Mouse (Mus musculus) adrenal gland, adult 18-20 months (tissue): ENCODE data around the gene Serpinf1. TPM values are rescaled to one million over a fixed set of nuclear protein-coding genes. Genes with fewer than 3 reads are reported as not detected.

Source experiments
- DNase-seq, 2 experiments: peaks; one replicate each; pipeline ENCODE4 v3.0.0; 2021 to 2022; ENCODE audit warnings: low spot score in 2 of 2
- long read RNA-seq, 2 experiments: library from polyadenylated mRNA; stranded (forward); transcript quantifications; one replicate each; pipeline ENCODE4 v2.0.0; 2021
- total RNA-seq, 2 experiments: library from RNA; stranded (reverse); gene quantifications; 1 replicate in 1 of 2; 2 replicates in 1 of 2; pipeline ENCODE4 v1.2.3; 2021

Serpinf1 gene
- 10 to 100 TPM; 13.7 to 28.0 TPM for total RNA-seq
- long read RNA-seq, experiment 1, transcript Serpinf1-201 (8 exons, 1,832 nt), result major isoform, 8 of 9 reads
- long read RNA-seq, experiment 1, partial matches to known transcripts, result 1 of 9 reads
- long read RNA-seq, experiment 1, other reads (novel, unspliced or antisense), result 0 of 9 reads
- long read RNA-seq, experiment 2, transcript Serpinf1-201 (8 exons, 1,832 nt), result major isoform, 10 of 11 reads
- long read RNA-seq, experiment 2, partial matches to known transcripts, result 1 of 11 reads
- long read RNA-seq, experiment 2, other reads (novel, unspliced or antisense), result 0 of 11 reads

DNA sequence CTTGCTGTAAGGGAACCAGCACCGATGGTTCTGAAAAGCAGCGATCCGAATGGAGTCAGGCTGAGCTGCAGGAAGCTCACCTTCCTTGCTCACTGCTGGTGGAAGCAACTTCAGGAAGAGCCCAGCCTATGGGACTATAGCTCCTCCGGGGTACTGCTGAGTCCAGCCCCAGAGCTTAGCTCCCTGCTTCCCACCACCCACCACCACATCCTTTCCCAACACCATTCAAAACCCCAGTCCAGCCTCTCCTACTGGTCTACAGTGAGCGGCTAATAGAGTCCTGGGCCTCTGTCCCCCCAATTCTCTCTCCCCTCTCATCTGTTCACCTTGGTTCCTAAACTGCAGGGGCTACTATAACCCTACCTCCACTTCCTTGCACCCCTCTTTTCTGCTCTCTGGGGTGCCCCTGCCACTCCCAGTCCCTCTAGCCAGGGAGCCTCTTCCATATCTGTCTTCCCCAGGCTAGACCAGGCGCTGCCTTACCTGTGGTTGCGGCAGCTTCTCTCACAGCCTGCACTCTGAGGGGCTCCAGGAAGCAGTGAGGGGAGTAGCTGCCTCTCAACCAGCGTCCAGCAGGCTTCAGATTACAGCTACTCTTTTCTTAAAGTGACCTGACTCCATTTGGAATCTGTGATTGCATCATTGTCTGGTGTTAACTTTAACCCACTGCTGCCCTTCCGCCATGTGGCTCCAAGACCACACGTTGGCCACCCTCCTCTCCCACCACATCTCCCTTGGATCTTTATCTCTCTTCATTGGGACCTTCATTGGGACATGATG is at the start of gene Serpinf1:
TSS of gene Serpinf1 (minus strand) at position 689 of the 780 bp plus-strand sequence.
- DNase-seq, result no peak

DNA sequence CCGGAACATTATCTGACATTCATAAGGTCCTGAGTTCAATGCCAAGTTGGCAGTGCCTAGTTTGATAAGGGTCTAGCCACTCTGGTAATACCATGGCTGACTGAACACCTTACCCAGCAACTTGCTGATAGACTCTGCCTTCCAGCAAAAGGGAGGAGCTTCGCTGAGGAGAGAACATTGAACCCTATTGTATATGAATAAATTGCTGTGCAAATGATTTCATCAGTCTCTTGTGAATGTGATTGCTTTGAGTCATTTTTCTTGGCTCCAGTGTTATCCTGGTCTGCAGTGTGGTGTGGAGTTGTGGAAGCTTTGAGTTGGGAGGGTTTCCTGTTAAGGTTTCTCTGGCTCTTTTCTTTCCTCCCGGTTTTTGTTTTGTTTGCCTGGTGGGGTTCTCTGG is 48.2 kb upstream of the Serpinf1 start:
- no peak for DNase-seq

DNA sequence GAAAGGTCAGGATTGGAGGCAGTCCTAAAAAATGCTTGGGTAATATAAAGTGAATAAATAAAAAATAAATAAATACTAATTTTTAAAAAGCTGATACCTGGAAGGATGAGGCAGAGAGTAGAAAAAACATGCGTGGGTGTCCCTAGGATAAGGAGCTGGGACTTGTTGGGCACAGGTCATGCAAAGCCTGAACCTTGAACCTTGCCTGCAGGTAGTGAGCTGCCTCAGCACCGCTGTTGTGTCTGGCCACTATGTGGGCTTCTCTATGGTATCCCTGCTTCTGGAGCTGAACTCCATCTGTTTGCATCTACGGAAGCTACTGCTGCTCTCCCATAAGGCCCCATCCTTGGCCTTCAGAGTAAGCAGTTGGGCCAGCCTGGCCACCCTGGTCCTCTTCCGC is 46.8 kb upstream of the Serpinf1 start:
- DNase-seq, result no peak

DNA sequence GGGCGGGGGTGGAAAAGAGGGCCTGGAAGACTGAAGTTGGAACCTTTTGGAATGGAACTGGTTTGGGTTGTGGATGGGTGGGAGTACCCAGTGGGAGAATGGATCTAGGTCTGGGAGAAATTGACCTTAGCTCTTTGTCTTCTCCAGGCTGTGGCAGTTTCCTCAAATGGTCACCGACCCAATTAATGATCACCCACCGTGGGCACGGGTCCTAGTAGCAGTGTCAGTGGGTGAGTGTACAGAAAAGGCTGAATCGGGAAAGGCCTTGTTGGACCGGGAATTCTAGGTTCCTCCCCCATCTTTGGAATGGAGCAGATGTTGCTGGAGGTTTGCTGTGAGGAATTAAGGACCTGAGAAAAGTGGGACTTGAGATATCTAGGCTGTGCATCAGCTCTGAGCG is 45.9 kb upstream of the Serpinf1 start:
- no peak for DNase-seq

DNA sequence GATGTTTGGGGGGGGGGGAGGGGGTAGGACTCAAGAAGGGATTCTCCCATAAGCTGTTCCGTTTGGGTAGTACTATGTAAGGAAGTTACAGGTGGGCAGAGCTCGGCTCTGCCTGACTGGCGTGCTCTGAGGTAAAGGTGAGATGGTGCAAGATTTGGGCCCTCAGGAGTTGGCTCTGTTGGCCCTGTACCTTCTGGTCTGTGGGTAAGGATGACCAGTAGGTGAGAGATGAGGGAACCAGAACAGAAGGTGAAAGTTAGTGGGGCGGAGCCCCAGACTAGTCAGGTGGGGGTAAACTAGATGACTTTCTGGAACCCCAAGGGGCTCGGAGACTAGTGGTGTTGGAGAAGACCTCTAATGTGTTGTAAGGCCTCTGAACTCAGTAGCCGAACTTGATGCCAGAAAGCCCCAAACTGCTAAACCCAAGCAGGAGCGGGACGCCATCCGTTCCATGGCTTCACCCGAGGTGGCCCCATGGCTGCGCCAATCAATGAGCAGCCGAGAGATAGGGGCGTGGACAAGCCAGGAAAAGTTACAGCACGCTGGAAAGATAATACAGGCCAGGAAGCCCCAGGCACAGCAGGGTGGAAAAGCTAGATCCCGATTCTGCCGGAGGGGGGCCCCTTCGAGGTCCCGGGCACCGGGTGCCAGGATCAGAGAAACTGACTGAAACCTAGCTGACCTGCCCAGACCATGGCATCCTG is 45.2 kb upstream of the Serpinf1 start:
- peak; percentile 54 to 60 for DNase-seq

DNA sequence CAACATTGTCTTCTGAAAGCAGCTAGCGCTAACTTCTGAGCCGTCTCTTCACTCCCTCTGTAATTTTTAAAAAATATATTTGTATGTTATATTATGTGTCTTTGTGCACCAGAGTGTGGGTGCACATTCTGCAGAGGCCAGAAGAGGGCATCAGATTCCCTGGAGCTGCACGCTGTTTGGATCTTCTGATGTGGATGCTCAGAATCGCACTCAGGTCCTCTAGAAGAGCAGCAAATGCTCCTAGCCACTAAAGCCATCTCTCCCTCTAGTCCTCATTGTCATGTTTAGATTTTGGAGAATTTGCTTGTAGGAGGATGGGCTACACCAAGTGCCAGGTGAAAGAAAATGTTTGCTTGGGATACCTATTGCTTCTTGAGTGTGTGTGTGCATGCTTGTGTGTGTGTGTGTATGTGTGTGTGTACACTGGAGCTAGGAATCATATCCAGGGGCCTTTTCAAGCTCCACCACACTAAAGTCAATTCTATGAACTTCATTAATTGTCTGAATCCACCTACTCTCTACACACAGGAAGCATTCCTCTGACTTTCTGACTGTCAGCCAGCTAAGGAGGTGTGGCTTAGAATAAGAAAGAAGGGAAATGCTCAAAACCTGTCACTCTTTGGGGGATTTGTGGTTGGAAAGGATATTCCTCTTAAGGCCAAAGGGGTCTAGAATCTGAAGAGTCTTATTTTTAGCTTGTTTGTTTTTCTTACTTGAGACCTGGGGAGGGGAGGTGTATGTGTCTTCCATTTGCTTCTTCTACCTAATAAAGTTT is 44.4 kb upstream of the Serpinf1 start:
- DNase-seq, result no peak

DNA sequence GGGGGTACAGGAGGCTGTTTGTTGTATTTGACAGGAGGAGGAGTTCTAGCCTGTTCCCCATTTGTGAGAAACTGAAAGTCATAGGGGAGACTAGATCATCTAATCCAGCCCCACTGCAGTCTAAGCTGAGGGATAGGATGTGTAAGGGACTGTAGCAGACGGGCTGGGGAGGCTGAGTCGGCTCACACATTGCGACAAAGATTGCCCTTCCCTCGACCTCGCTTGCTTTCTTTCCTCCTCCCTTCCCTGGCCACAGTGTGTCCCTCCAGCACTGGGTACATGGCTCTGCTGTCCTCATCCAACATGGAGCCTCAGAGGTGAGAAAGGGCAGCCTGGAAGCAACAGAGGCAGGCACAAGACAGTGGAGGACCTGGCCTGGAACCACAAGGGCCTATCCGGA is 42.5 kb upstream of the Serpinf1 start:
- no peak for DNase-seq

DNA sequence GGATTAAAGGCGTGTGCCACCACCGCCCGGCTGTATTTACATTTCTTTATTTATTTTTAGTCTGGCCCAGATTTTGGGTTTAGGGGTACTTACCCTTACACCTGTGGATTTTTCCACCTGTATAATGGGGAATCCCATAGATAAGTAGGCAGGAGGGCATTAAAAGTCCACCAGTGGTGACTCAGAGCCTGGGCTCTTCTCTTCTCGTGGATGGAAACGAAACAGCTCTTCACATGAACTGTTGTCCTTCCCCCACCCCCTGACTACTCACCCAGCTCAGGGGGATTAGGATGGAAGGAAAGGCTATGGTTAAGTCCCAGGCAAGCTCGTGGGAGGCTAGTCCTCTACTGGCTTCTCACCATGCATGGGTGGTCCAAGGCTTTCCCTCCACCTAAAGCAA is 41.9 kb upstream of the Serpinf1 start:
- DNase-seq, result no peak

DNA sequence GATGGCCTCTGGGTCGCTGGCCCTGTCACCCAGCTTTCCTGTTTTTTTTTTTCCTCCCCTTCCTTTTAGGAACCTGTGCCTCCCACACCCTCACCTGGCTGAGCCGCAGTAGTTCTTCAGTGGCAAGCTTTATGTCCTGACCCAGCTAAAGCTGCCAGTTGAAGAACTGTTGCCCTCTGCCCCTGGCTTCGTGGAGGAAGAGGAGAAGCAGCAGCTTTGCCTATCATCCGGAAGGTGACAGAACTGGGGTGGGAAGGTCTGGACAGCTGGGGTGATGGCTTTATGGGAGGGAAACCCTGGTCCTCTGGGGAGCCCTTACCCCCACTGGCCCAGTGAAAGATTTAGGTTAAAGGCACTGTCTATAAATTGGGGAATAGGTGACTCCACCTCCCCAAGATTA is 41.1 kb upstream of the Serpinf1 start:
- DNase-seq, result no peak

DNA sequence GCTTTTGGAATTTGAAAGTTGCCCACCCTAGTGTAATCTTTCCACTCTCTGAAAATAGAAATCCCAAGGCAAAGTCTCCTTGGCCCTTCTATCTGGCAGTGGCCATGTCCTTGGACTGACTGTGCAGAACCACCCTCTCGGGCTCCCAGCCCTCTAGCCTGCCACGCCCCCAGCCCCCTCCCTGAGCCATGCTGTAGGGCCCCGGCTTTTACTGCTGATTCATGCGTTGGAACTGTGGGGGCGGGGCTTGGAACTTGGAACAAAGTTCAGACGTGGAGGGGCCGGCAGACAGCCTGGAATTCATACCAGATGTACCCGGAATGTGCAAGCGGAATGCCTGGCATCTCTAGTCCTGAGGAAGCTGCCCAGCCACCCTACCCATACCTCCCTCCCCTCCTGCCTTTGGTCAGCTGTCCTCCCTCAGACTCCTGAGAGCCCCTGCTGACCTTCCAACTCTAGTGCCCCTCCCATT is 40.4 kb upstream of the Serpinf1 start:
- DNase-seq, result peak; percentile 91

DNA sequence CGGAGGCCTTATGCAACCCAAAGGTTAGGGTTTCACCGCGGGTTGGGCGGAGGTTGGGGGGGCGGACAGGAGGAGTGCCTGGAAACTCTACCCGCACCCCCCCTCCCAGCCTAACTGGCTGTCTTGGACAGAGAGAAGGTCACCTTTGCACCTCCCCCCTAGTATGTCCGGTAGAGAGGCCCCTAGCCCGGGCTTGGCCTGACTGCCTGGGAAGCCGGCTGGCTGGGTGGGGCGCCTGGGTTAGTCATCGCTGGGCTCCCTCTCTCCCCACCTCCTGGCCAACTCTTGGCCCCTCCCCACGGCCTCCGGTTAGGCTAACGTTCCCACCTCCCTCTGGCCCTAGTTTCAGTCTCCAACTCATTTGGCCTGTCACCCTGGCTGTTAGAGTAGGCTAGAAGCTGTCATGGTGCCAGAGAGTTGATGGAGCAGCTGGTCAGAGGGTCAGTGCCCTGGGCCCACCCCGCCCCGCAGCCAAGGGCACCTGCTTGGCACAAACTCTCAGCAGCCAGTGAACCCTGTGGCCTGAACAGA is 39.8 kb upstream of the Serpinf1 start:
- DNase-seq, result peak; percentile 78 to 80

DNA sequence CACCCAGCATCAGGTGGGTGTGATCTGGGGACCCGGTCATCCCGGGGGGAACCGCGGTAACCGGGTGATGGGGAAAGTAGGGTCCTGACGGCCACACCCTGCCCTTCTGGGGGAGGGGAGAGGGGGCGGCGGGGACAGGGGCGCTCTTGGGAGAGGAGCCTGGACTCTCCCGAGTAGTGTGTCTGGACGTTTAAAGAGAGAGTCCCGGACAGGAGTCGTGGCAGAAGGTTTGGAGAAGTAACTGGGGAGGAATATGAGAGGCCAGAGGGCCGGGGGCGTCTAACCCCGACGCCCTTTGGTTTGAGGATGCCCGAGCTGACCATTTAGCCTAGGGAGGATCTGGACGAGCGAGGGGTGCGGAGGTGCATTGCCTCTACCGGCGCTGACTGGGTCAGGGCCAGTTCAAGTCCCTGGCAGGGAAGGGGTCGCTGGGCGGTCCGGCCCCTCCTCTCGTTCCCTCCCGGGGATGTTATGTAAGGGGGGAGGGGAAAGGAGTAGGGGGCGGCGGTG is 39.3 kb upstream of the Serpinf1 start:
- no peak for DNase-seq

DNA sequence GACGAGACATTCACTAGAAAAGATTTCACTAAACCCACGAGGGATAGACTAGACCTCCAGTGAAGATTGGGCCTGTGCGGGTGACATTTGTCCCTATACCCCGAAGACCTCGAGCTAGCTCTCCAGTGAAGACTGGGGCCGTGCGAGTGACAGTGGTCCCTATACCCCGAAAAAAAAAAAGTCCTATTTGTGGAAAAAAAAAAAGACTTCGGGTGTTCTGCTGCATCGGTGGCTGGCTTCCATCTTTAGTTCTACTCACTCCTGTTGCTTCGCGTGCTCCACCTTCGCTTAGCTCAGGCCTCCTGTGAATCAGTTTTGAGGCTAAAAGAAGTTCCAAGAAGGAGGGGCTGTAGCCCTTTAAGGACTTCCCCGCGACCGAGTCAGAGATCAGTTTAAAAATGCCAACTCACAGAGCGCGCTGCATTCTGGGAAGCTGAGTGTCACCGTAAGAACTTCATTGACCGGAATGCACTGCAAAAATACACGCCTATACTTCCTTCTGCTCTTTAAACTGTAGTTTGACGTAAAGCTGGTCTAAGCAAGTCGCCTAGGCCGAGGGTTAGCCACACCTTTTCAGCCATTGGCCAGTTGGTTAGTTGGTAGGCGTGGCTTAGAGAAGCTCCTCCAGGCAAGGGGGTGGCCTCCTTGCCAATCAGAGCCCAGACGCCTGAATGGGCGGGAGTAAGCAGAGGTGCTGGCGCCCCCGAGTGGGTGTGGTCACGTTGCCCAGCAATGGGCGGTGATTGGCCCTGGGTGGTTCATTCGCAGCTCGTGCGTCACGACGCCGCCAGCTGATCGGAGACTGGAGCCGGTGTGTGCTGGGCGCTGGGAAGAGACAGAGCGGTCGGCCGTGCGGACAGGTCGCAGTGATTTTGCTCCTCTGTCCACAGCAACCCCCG is 38.6 kb upstream of the Serpinf1 start, which contains the start of gene Tlcd2:
TSS of gene Tlcd2 (plus strand) at position 872 of the 899 bp plus-strand sequence.
- DNase-seq, result peak; percentile 94 to 95

DNA sequence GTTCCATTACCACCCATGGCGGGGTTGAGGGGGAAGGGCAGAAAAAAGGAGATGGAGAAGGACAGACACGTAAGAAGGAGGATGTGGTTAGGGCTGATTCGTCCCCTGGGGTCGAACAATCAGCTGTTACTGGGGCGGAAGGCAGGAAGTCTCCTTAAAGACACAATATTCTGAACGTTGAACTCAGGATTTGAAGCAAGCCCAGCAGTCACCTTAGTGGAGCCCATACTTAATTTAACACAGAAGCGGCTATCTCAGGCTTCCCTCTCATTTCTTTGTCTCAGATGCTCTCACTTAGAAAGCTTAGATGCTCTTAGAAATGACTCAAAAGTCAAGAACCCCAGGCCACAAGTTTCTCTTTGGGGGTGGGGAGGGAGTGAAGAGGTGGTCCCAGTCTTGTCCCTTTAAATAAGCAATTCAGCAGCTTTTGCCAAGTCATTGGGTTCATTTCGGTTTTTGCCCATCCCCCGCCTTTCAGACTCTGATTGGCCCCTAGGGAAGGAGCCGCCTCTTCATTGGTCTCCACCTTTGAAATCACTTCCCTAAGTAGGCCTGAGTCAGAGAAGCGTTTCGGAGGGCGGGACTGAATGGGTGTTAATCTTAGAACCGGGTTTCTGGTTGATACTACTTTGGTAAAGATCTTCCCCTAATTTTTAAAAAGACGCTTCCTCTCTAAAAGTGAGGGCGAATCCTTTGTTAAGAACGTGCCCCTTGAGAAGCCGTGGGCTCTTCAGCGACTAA is 37.8 kb upstream of the Serpinf1 start:
- peak; percentile 79 to 82 for DNase-seq

DNA sequence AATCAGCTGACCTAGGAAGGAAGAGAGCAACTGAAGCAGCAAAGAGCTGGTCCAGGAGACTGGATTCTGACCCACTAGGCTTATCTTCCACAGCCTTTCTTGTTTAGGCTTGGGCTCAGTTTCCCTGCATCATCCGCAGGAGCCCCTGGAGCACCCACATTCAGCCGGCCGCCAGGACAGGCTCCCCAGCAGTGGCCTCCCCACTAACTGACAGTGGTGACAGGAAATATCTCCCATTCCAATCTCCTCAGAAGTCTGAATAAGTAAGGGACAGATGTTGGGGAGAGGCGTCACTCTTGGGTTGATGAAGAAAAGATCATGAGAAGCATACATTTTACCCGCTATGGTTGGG is 37.2 kb upstream of the Serpinf1 start:
- DNase-seq, result no peak

DNA sequence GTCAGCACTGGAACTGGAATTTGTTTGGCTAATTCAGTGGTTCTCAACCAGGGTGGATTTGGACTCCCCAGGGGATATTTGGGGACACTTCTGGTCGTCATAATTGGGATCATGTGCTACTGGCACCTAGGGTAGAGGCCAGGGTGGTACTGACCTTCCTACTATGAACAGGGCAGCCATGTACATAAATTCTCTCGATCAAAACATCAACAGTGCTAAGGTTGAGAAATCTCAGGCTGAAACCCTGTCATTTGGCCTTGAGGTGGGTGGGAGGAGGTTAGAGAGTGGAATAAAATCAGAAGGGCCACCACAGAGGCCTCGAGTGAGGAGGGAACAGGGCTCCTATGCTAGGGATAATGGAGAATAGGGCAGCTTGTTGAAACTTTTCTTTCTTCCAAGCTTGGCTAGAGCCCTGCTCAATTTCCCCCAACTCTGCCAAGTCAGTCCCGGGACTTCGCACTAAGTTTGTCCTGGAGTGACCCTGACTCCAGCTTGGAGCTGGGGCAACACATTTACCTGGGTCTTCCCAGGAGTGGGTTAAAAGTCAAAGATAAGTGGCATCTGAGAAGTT is 36.7 kb upstream of the Serpinf1 start:
- DNase-seq, result peak in 1 of 2 experiments; percentile 36

DNA sequence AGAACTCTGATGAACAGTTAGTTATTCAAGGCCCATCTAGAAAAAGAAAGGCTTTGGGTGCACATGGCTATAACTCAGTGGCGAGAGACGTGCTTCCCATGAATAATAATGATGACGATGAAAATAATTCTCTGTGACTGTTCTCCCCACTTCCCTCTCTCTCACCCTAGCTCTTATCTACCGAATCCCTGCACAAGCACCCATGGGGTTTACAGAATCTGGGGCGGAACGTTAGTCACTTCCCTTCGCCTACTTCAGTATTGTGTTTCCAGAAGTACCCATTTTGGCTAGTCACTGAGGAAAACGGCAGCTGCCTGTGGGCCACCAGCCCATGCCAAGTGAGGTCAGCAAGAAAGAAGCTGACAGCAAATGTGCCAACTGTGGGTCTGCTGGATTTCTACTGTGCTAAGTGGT is 36.1 kb upstream of the Serpinf1 start:
- DNase-seq, result no peak

DNA sequence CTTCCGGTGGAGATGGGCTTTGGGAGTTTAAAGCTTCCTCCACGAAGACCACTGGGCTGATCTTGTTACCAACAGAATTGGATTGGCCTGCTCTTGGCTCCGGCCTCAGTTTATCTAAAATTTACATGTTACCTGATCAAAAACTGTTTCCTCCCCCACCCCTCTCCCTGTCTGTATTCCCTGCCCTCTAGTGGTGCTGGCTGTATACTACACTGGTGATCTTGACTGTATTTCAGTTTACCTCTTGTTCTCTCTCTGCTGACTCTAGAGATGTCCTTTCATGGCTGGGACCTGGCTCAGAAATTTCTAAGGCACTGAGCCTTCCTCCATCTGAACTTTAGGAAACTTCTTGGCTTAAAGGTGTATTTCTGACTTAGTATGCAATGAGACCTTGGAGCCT is 35.7 kb upstream of the Serpinf1 start:
- DNase-seq, result no peak
